Mouse (Mus musculus) liver, embryonic 16.5 days (tissue): Measurements from ENCODE around the gene Naga. TPM values are rescaled to one million over a fixed set of nuclear protein-coding genes. Genes with fewer than 3 reads are reported as not detected.
A peak's percentile ranks its signal among the peaks of the same experiment; 100 is the strongest.

Experiments
- ATAC-seq: fragments of 200-750 bp; cut with Nextera tagmentation; 2 replicates; pipeline ENCODE4 v1.8.0; 2017; ENCODE audit warnings: low read depth, mild to moderate bottlenecking, moderate number of reproducible peaks, moderate library complexity
- H3K27ac ChIP-seq: fragments of 300-500 bp; sonication (generic); 2 replicates; pipeline ENCODE4 v1.5.1; 2014; ENCODE audit warnings: mild to moderate bottlenecking, low read length
- H3K27me3 ChIP-seq: fragments of 300-500 bp; sonication (generic); 2 replicates; pipeline ENCODE4 v1.6.1; 2014; ENCODE audit warnings: low read depth, low read length, mixed read lengths; ENCODE audit not compliant: control insufficient read depth, insufficient read depth
- H3K36me3 ChIP-seq: fragments of 300-500 bp; sonication (generic); 2 replicates; pipeline ENCODE4 v1.6.1; 2014; ENCODE audit warnings: mild to moderate bottlenecking; ENCODE audit not compliant: control insufficient read depth, insufficient read depth
- H3K4me1 ChIP-seq: fragments of 300-500 bp; sonication (generic); 2 replicates; pipeline ENCODE4 v1.6.1; 2014; ENCODE audit warnings: low read depth, low read length, mixed read lengths; ENCODE audit not compliant: control insufficient read depth
- H3K4me2 ChIP-seq: fragments of 300-500 bp; sonication (generic); 2 replicates; pipeline ENCODE4 v1.6.1; 2014; ENCODE audit warnings: low read depth, low read length, mixed read lengths
- H3K4me3 ChIP-seq: fragments of 300-500 bp; sonication (generic); 2 replicates; pipeline ENCODE4 v1.5.1; 2014; ENCODE audit warnings: low read depth, mild to moderate bottlenecking, low read length
- H3K9ac ChIP-seq: fragments of 300-500 bp; sonication (generic); 2 replicates; pipeline ENCODE4 v1.6.1; 2014; ENCODE audit warnings: low read depth, low read length
- H3K9me3 ChIP-seq: fragments of 300-500 bp; sonication (generic); replicated peaks from 2 replicates; pipeline ENCODE4 v1.6.1; 2016; ENCODE audit warnings: low read length; ENCODE audit not compliant: control insufficient read depth
- whole genome bisulfite sequencing: fragments of 180-500 bp; shearing (Covaris S2); extraction: QIAGEN DNeasy Blood & Tissue Kit; methylation state at CpG from one replicate; pipeline ENCODE4 v1.1.7; 2014; ENCODE audit not compliant: insufficient replicate concordance; 5-methylcytosine and 5-hydroxymethylcytosine counted together
- polyA plus RNA-seq: library from polyadenylated mRNA; unstranded; fragments of >200 nt; fragmentation: Nextera tagmentation; extraction: Ambion mirVana; gene quantifications from 2 replicates; pipeline ENCODE4 v1.2.1, GENCODE M21; 2015

The Naga gene
- polyA plus RNA-seq, 1 experiment from 2014 or later: 51.1 TPM

GRCm38 (mm10) chr15:82335194-82335593 lies 3.5 kb downstream of the Naga start:
- no peak overlapping the region for H3K4me2 ChIP-seq
- H3K9me3 ChIP-seq: no peaks in the 10 kb centered on the region
- peaks cover 32% of the 10 kb centered on the region for H3K4me1 ChIP-seq
- H3K36me3 ChIP-seq: peaks cover 36% of the 10 kb centered on the region
- H3K27ac ChIP-seq: no peak overlapping the region
- WGBS: 98% methylated on average over 4 of the region's 4 CpGs
- no peak overlapping the region for H3K9ac ChIP-seq
- no peak overlapping the region for H3K4me3 ChIP-seq
- H3K27me3 ChIP-seq: no peaks in the 10 kb centered on the region
- no peak for ATAC-seq

- Histone ChIP-seq H3K27ac (no peak overlapping the region), H3K9me3 (no peaks in the 10 kb centered on the region), H3K36me3 (peaks cover 8% of the 10 kb centered on the region), H3K27me3 (no peaks in the 10 kb centered on the region), H3K4me1 (no peaks in the 10 kb centered on the region), H3K4me3 (no peak overlapping the region), H3K4me2 (no peak overlapping the region), H3K9ac (no peak overlapping the region)
- no peak for ATAC-seq
- 69% methylated on average over 2 of the region's 2 CpGs for WGBS
Measured at GRCm38 (mm10) chr15:82325382-82325781, 13.3 kb downstream of the Naga start.

- no peaks in the 10 kb centered on the region for H3K27me3 ChIP-seq
- ATAC-seq: no peak
- no peaks in the 10 kb centered on the region for H3K9me3 ChIP-seq
- 70% methylated on average over 8 of the region's 8 CpGs for WGBS
- no peak overlapping the region for H3K9ac ChIP-seq
- H3K36me3 ChIP-seq: no peaks in the 10 kb centered on the region
- H3K4me3 ChIP-seq: no peak overlapping the region
- no peak overlapping the region for H3K4me2 ChIP-seq
- H3K27ac ChIP-seq: no peak overlapping the region
- no peaks in the 10 kb centered on the region for H3K4me1 ChIP-seq
Measured at GRCm38 (mm10) chr15:82322195-82322594, 16.5 kb downstream of the Naga start.

GRCm38 (mm10) chr15:82319613-82320012 lies 19.1 kb downstream of the Naga start:
- H3K27me3 ChIP-seq: no peaks in the 10 kb centered on the region
- H3K4me3 ChIP-seq: no peak overlapping the region
- no peaks in the 10 kb centered on the region for H3K9me3 ChIP-seq
- no peak overlapping the region for H3K4me2 ChIP-seq
- no peaks in the 10 kb centered on the region for H3K4me1 ChIP-seq
- no peak overlapping the region for H3K27ac ChIP-seq
- 53% methylated on average over 1 of the region's 1 CpGs for WGBS
- H3K36me3 ChIP-seq: no peaks in the 10 kb centered on the region
- H3K9ac ChIP-seq: no peak overlapping the region
- ATAC-seq: no peak

- ATAC-seq: no peak
- Histone ChIP-seq H3K36me3 (no peaks in the 10 kb centered on the region), H3K9me3 (no peaks in the 10 kb centered on the region), H3K27me3 (no peaks in the 10 kb centered on the region), H3K4me3 (no peak overlapping the region), H3K4me1 (no peaks in the 10 kb centered on the region; the same call in 1 of the 2 replicates), H3K27ac (no peak overlapping the region), H3K9ac (no peak overlapping the region), H3K4me2 (no peak overlapping the region)
- WGBS: 63% methylated on average over 6 of the region's 6 CpGs
Measured at GRCm38 (mm10) chr15:82317839-82318238, 20.9 kb downstream of the Naga start.

- no peak for ATAC-seq
- WGBS: 67% methylated on average over 3 of the region's 3 CpGs
- peaks cover 2% of the 10 kb centered on the region; the same call in 1 of the 2 replicates for H3K4me1 ChIP-seq
- H3K9ac ChIP-seq: no peak overlapping the region
- no peaks in the 10 kb centered on the region for H3K27me3 ChIP-seq
- no peak overlapping the region for H3K4me2 ChIP-seq
- H3K36me3 ChIP-seq: no peaks in the 10 kb centered on the region
- no peak overlapping the region for H3K4me3 ChIP-seq
- H3K9me3 ChIP-seq: no peaks in the 10 kb centered on the region
- H3K27ac ChIP-seq: no peak overlapping the region
Measured at GRCm38 (mm10) chr15:82308416-82308815, 30.3 kb downstream of the Naga start.

GRCm38 (mm10) chr15:82307107-82307506 lies 31.6 kb downstream of the Naga start:
- Histone ChIP-seq H3K4me2 (no peak overlapping the region), H3K27ac (no peak overlapping the region), H3K36me3 (no peaks in the 10 kb centered on the region), H3K27me3 (no peaks in the 10 kb centered on the region), H3K4me1 (peaks cover 2% of the 10 kb centered on the region; the same call in 1 of the 2 replicates), H3K9me3 (no peaks in the 10 kb centered on the region), H3K9ac (no peak overlapping the region), H3K4me3 (no peak overlapping the region)
- WGBS: 69% methylated on average over 3 of the region's 3 CpGs
- ATAC-seq: peak; percentile 70; the same call in 1 of the 2 replicates

GRCm38 (mm10) chr15:82298764-82299561 lies 39.8 kb downstream of the Naga start, which contains the start of gene Wbp2nl:
Gene Wbp2nl (plus strand): TSS chr15:82298954.
- H3K9me3 ChIP-seq: no peaks in the 10 kb centered on the region
- H3K4me2 ChIP-seq: 0 out of 2 replicates have a peak within 1 kb of the TSS, but pooled peaks have one; percentile 23
- no peak within 1 kb of the TSS for H3K27ac ChIP-seq
- H3K36me3 ChIP-seq: no peaks in the 10 kb centered on the region
- whole genome bisulfite sequencing: 54% methylated on average over 39 of the region's 39 CpGs
- H3K4me1 ChIP-seq: peaks cover 5% of the 10 kb centered on the region
- H3K9ac ChIP-seq: no peak within 1 kb of the TSS
- no peak within 1 kb of the TSS for H3K4me3 ChIP-seq
- H3K27me3 ChIP-seq: no peaks in the 10 kb centered on the region; the same call in 1 of the 2 replicates
- no peak for ATAC-seq

- H3K27me3 ChIP-seq: peaks cover 8% of the 10 kb centered on the region
- no peak for ATAC-seq
- no peak overlapping the region for H3K9ac ChIP-seq
- no peak overlapping the region for H3K27ac ChIP-seq
- no peak overlapping the region for H3K4me3 ChIP-seq
- no peaks in the 10 kb centered on the region for H3K36me3 ChIP-seq
- no peak overlapping the region for H3K4me2 ChIP-seq
- peaks cover 5% of the 10 kb centered on the region for H3K4me1 ChIP-seq
- no peaks in the 10 kb centered on the region for H3K9me3 ChIP-seq
- WGBS: 37% methylated on average over 8 of the region's 8 CpGs
Measured at GRCm38 (mm10) chr15:82294059-82294458, 44.7 kb downstream of the Naga start.
